Mouse (Mus musculus): Measurements from ENCODE around the gene Duoxa1. TPM values are rescaled to one million over a fixed set of nuclear protein-coding genes. Genes with fewer than 3 reads are reported as not detected.
"Not testable (repeated sequence)": the region's sequence is repeated elsewhere in the genome, so short reads cannot be mapped to it uniquely, and the experiment has no call there.

The Duoxa1 gene
- 1 to 10 TPM in 1 of 2 experiments, under 1 TPM in 1; 0.95 to 1.1 TPM for total RNA-seq (2021)
- long read RNA-seq, experiment 1: 0 reads
- long read RNA-seq, experiment 2: 0 reads

DNA sequence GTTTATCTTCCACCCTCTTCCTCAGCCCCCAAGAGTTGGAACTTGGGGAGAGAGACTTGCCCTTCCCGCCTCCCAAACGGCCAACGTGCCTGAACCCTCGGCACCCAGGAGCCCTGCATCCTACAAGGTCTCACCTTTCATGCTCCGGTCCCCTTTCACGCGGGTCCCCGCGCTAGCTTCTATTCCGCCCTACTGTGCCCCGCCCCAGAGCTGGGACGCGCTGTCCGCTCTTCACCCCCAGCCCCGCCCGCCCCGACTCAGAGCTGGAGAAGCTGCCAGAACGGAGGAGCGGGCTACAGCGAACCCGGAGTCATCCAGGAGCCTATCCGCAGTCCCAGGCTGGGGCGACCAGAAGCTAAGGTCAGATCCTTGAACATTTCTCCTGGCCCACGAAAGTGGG lies at the start of gene Duoxa1:
Gene Duoxa1, minus strand, starts transcription at position 195 of the 400 bp plus-strand sequence.
- DNase-seq: no peak

DNA sequence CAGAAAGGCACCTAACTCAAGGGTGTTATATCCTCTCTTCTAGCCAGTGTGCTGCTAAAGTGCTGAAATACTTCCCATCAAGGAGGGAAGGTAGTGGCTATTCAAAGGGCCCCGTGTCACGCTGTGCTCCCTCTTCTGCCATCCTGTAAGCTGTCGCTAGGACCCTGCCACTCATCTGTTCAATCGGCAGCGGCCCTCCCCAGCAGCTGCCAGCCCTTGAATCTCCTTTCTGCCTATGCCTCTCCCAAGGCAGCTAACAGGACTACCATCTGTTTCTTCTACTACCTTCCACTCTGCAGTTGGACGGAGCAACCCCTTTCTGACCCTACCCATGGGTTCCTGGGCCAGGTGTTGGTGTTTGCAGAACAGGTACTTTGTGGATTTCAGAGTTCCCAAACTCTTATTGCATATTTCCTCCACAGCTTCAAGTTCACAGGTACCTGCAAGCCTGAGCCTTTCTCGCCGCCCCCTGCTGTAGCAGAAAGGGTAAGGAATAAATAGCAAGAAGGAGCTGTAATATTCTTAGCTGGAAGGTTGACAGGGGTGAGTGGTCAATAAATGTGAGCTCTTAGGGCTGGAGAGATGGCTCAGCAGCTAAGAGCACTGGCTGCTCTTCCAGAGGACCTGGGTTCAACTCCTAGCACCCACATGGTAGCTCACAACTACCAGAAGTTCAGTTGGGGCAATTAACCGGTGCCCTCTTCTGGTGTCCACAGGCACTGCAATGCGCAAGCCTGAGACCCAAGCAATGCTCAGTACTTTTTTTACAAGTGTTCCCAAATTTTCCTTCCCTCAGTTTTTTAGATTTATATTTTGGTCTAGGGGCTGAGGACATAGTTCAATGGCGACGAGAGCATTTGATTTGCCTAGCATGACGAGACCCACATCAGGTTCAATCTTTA lies 49.3 kb upstream of the Duoxa1 start:
- no peak for DNase-seq

DNA sequence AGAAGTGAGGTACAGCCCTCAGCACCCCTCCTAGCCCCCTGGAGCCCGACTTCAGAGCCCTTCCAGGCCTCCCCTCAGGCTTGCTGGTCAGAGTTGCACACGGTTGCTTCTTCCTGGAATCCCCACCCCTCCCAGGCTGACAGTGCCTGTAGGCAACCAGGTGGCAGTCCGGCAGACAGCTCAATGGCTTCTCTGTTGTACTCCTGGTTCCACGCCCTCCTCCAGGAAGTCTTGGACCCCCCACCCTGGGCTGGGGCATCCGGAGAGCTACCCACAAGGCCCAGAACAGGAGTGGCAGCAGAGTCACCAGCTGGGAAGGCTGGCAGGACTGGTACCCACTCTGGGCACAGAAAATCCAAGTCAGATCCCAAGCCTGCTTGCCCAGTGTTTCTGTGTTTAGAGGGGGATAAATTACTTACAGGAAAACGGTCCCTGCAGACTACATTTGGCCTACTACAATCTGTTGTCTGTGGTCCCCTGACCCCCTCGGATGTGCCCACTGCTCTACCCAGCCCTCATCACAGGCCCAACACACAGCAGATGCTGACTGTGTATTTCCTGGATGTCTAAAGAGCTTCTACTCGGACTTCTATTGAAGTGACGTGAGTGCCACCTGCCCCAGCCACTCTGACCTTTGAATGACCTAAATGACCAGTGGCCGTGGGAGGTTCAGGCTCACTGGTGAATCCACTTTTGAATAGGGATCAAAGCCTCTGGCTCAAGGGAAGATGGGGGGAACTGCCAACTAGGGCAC lies 48.5 kb upstream of the Duoxa1 start:
- DNase-seq: no peak

DNA sequence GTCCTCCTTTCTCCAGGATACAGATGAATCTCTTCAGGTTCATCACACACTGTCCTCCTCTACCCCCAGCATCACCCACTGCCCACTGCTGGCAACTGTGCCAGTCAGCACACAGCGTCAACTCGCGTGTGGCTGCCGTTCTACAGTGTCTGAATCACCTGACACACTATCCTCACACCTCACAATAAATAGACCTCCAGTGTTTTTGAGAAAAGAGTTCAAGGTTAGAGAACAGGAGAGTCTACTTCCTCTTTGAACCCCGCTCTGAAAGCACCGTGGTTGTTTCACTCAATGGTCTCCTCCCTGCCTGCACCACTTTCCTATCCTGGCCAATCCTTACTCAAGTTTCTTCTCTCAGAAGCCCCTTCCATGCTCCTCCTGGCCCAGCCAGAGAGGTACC lies 47.7 kb upstream of the Duoxa1 start:
- DNase-seq: no peak

- no peak for DNase-seq
These were observed 46.8 kb upstream of the Duoxa1 start for GRCm38 (mm10) chr2:122360310-122360709.

GRCm38 (mm10) chr2:122356187-122356586 lies 42.7 kb upstream of the Duoxa1 start:
- no peak for DNase-seq

GRCm38 (mm10) chr2:122355389-122355788 lies 41.9 kb upstream of the Duoxa1 start:
- DNase-seq: no peak

- DNase-seq: no peak
These were observed 40.8 kb upstream of the Duoxa1 start for GRCm38 (mm10) chr2:122354191-122354929.

DNA sequence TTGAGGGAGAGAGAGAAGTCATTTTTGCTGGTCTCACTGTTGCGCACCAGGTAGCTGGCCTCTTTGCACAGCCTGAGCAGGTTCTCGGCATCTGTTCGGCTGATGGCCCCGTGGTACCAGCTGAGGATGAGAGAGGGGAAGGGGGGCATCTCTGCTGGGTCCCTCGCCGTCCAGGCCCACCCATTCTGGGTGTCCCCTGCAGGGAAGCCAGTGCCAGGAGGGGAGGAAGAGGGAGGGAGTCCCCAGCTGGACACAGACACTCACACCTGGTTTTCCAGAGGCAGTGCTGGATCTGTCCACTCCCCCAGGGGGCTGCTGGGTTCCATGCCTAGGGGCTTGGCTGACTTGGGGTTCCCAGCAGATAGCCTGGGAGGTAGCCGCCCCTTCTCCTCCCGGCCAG lies 40.2 kb upstream of the Duoxa1 start:
- DNase-seq: no peak

DNA sequence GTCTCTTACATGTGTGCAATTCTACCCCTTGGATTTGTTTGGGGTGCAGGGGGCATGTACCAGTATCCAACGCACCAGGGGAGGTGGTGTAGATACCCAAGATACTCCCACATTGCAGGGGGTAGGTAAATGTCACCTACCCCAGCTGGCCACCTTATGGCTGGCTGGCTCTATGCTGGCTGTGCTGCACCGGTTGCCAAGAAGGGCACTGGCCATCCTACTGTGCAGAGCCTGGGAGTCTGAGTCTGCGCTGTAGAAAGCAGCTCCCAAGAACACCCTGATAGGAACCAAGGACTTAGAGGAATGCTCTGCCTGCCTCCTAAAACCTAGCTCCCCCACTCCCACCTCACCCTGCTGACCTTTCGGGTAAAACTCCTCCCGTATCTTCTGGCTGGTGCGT lies 39.5 kb upstream of the Duoxa1 start:
- DNase-seq: no peak

- no peak for DNase-seq
These were observed 38.4 kb upstream of the Duoxa1 start for GRCm38 (mm10) chr2:122351931-122352329.

DNA sequence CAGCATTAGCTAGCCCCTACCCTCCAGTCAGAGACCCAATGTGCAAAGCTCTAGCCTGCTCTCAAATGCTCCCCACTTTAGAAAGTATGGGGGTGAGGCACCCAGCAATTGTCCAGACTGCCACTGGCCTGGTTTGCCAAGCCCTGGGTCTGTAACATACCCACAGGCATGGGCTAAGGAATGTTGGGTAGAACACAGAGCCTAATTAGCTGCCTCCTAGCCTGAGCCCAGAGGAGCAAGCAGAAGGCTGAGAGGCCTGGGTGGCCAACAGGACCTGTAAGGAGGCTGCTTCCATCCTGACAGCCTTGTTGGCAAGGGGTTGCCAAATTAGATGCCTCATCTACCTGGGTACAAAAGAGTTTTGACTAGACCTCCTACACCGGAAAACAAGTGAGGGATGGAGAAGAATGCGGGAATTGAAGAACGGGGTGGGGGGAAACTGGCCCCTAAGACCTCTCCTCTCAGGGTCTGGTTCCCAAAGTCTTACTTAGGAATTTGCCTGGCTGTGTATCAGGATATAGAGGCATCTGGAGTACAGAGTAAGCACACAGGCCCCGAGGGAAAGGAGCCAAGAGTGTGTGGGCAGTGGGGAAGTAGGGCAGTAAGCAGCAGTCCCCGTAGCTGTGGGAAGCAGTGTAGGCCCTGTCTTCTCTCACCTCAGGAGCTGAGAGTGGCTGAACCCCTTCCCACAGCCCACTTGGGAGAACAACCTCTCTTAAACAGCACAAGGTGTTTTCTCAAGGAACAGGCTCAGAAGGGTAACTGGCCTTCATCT lies 37.8 kb upstream of the Duoxa1 start:
- DNase-seq: no peak

- DNase-seq: no peak
These were observed 35.7 kb upstream of the Duoxa1 start for GRCm38 (mm10) chr2:122349136-122349785.

DNA sequence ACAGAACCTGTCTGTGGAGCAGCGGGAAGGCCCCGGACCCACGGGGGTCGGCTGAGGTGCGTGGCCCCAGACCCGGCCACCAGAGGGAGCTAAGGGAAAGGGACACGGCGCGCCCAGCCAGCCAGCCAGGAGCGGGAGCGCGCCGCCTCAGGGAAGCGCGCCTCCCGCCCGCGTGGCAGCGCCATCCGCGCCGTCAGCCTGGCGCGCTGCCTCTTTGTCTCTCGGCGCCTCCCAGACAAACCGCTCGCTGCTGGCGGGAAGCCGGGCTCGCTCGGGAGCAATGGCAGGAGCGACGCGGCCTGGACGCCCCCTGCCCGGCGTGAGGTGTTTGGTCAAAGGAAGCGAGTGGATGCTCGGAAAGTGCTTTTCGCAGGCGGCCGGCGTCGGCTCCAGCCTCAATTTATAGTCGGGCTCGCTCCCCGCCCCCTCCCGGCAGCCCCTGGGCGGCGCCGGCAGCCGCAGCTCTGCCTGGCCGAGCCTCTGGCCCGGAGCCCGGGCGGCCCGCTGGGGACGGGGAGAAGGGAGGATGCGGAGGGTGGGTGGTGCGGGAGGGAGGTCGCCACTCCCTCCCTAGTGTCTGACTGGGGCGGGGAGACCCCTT lies 35.1 kb upstream of the Duoxa1 start:
- DNase-seq: peak; percentile 91

DNA sequence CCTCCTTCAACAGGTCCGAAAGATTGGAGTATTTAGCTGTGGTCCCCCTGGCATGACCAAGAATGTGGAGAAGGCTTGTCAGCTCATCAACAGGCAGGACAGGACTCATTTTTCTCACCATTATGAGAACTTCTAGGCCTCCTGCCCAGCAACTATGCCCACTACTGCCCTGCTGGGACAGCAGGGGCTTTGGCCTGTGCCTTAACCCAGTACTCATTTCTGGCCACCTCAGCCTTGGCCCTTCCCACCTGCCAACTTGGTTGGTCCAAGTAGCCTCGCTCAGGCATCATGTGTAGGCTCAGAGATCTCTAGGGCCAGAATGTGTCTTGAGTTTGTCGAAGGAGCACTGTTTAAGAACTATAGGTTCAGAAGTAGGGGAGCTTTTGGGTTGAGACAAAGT lies 33.7 kb upstream of the Duoxa1 start:
- DNase-seq: no peak

GRCm38 (mm10) chr2:122346164-122346563 lies 32.6 kb upstream of the Duoxa1 start:
- not testable (repeated sequence) for DNase-seq

GRCm38 (mm10) chr2:122345106-122345893 lies 31.8 kb upstream of the Duoxa1 start:
- no peak for DNase-seq

DNA sequence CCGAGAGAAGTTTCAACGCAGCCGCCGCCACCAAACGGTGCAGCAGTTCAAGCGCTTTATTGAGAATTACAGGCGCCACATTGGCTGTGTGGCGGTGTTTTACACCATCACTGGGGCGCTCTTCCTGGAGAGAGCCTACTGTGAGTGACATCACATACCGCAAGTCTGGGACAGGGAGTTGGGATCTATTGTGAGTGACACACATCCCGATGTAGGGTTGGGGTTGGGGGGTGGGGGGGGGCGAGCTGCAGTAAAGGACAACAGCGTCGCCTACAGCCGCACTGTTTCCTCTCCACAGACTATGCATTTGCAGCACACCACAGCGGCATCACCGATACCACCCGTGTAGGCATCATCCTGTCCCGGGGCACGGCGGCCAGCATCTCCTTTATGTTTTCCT lies 23.8 kb upstream of the Duoxa1 start:
- no peak for DNase-seq

DNA sequence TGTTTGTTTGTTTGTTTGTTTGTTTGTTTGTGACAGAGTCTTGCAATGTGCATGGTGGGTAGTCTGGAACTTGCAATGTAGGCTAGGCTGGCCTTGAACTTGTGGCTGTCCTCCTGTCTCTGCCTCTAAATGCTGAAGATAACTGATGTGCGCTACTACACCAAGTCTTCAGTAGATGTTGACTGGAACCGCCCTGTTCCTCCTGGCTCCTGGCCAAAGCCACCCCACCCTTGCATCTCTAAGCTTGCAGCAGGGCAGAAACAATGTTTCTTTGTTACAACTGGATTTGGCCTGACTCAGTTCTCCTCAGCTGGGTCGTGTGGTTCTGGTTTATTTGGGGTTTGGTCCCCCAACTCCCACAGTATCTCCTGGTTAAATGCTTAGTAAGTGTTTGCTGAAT lies 20.6 kb upstream of the Duoxa1 start:
- DNase-seq: no peak

- no peak for DNase-seq
These were observed 18.7 kb upstream of the Duoxa1 start for GRCm38 (mm10) chr2:122332222-122332621.

All from gastrocnemius, postnatal 25 days (tissue).